Mouse (Mus musculus): Measurements from ENCODE around the gene Rnf130. TPM values are rescaled to one million over a fixed set of nuclear protein-coding genes. Genes with fewer than 3 reads are reported as not detected.

Gene Rnf130
- polyA plus RNA-seq, 1 experiment from 2014 or later: 59.1 TPM

DNA sequence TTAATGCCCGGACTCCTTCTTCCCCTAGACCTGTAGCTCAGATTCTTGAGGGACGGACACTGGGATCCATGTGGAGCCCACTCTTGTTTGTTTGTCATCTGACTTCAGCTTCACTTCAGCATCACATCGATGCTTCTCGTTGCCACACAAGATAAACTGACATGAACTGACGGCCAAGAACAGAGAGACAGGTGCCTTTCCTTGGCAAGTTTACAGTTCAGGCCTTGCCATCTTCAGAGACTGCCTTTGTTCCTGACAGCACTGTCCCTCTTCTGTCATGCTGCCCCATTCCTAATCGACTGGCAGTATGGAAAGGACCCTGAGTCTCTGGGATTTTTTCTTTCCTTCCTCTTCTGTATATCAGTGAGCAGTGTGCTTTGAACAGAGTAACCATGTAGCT, 33.9 kb downstream of the Rnf130 start:
- Histone ChIP-seq H3K27me3 (ENCODE audit: insufficient read depth, poor library complexity, severe bottlenecking) (no peaks in the 10 kb centered on the region), H3K4me1 (replicated peaks) (0 out of 2 replicates have a peak, but pooled peaks cover 3% of the 10 kb centered on the region), H3K27ac (no peak overlapping the region), H3K36me3 (peaks cover 26% of the 10 kb centered on the region), H3K4me3 (no peak overlapping the region), H3K9me3 (no peaks in the 10 kb centered on the region)
- DNase-seq (ENCODE audit: low spot score): no peak
- WGBS: 94% methylated on average over 6 of the region's 6 CpGs

DNA sequence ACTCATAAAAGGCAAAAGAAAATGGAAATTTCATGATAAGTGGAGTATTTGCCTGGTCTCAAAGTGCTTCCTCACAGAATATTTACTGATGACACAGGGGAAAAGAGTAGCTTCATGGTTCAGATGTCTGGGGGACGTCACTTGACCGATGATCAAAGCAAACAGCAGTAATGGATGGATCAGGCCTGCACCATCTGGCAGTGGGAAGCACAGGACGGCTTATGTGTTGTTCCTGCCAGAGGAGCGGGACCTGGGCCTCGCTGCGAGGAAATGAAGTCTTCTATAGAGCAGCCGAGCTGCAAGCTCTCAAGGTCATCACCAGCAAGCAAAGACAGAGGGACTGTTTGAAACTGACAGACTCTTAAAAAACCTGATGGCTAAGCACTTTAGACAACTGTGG, 37.0 kb downstream of the Rnf130 start:
- H3K27ac ChIP-seq: no peak overlapping the region
- no peaks in the 10 kb centered on the region for H3K9me3 ChIP-seq
- no peaks in the 10 kb centered on the region for H3K27me3 ChIP-seq (ENCODE audit: insufficient read depth, poor library complexity, severe bottlenecking)
- WGBS: 68% methylated on average over 7 of the region's 7 CpGs
- peak; percentile 18 for DNase-seq (ENCODE audit: low spot score)
- H3K36me3 ChIP-seq: peaks cover 21% of the 10 kb centered on the region
- no peak overlapping the region for H3K4me3 ChIP-seq
- 0 out of 2 replicates have a peak, but pooled peaks cover 3% of the 10 kb centered on the region for H3K4me1 ChIP-seq (replicated peaks)

DNA sequence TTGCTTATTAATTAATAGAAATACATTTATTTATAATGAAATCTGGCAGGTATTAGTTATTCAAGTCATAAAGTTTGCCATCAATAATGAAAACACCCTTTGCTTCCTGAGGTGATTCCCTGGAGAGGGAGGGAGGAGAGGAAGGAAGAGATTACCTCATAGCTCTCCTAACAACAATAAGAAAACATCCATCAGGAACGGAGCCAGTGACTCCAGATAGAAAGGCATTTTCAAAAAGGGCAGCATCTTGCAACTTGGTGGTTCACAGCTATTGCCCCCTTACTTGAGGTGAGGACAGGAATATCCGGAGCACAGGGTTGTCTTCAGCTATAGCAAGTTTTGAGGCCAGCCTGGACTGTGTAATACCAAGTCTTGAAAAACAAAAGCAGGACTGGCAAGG, 40.9 kb downstream of the Rnf130 start:
- Histone ChIP-seq H3K27me3 (ENCODE audit: insufficient read depth, poor library complexity, severe bottlenecking) (no peaks in the 10 kb centered on the region), H3K27ac (no peak overlapping the region), H3K4me3 (no peak overlapping the region), H3K9me3 (no peaks in the 10 kb centered on the region), H3K36me3 (peaks cover 21% of the 10 kb centered on the region; the same call in 1 of the 2 replicates), H3K4me1 (replicated peaks) (0 out of 2 replicates have a peak, but pooled peaks cover 3% of the 10 kb centered on the region)
- 82% methylated on average over 2 of the region's 2 CpGs for WGBS
- DNase-seq (ENCODE audit: low spot score): no peak

DNA sequence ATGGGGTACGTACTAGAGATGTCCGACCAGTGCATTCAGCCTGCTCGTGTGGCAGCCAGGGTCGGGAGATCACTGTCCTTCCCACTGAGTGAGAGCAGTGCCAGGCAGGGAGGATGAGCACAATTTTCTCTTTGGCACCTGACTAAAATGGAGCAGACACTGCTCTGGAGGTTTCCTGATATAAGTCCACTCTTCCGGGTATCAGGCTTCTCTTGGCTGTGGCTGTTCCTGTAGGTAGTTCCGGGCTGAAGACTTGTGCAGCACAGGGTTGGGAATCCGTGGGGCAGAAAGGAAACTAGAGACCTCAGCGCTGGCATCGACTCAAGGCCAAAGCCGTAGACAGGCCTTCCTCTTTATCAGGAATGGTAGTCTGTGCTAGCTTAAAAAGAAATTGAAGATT, 48.7 kb downstream of the Rnf130 start:
- peaks cover 16% of the 10 kb centered on the region for H3K36me3 ChIP-seq
- WGBS: 94% methylated on average over 10 of the region's 10 CpGs
- DNase-seq (ENCODE audit: low spot score): no peak
- no peak overlapping the region for H3K27ac ChIP-seq
- H3K4me3 ChIP-seq: no peak overlapping the region
- H3K27me3 ChIP-seq (ENCODE audit: insufficient read depth, poor library complexity, severe bottlenecking): no peaks in the 10 kb centered on the region
- no peaks in the 10 kb centered on the region for H3K4me1 ChIP-seq (replicated peaks)
- H3K9me3 ChIP-seq: no peaks in the 10 kb centered on the region

DNA sequence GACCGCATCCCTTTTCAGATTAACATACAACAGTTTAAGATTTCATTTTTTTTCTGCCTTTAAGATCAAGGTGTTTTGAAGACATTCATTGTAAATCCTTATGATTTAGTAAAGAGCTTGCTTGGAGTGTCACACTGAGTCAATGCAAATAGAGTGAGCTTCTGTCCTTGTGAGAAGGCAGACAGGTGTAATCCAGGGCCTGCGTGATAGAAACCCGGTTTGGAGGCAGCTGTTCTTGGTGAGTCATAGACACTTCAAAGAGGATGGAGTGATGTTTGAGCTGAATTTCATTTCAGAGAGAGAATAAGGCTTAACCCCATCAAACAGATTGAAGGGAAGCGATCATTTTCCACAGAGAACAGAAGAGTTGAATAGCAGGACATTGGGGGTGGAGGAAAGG, 51.6 kb downstream of the Rnf130 start:
- no peaks in the 10 kb centered on the region for H3K27me3 ChIP-seq (ENCODE audit: insufficient read depth, poor library complexity, severe bottlenecking)
- peaks cover 5% of the 10 kb centered on the region for H3K36me3 ChIP-seq
- 92% methylated on average over 4 of the region's 4 CpGs for WGBS
- H3K4me3 ChIP-seq: no peak overlapping the region
- no peaks in the 10 kb centered on the region for H3K4me1 ChIP-seq (replicated peaks)
- no peak overlapping the region for H3K27ac ChIP-seq
- no peaks in the 10 kb centered on the region for H3K9me3 ChIP-seq
- no peak for DNase-seq (ENCODE audit: low spot score)

DNA sequence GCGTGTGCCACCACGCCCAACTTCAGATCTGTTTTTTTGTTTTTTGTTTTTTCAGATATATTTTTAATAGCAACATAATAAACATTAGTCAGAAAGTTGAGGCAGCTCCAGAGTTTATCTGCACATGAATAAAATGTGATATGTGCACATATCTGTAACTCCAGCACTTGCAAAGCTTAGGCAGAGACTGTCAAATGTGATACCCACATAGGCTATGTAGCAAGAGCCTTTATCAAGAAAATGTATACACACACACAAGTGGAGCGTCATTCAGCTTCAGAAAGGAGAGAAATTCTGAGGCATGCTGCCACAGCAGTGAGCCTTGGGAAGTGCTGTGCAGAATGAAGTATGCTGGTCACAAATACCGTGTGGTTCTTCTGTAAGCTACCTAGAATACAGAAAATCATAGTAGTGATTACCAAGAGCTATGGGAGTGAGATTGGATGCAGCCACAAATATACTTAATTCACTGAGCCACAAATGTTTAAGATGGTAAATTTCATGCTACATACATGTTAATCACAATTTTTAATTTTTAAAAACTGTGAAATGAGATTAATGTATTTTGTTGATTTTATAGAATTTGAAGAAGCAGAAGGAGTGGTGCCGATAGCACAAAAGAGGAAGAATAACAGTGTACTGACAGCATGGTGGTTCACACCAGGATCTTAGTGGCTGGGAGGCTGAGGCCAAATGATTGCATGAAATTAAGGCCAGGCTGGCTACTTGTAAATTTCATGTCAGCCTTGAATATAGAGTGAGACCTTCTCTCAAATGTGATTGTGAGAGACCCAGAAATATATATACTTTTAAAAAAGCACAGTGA, 56.4 kb downstream of the Rnf130 start:
- Histone ChIP-seq H3K4me1 (replicated peaks) (no peaks in the 10 kb centered on the region), H3K36me3 (peaks cover 25% of the 10 kb centered on the region), H3K27me3 (ENCODE audit: insufficient read depth, poor library complexity, severe bottlenecking) (no peaks in the 10 kb centered on the region), H3K4me3 (no peak overlapping the region), H3K27ac (no peak overlapping the region), H3K9me3 (no peaks in the 10 kb centered on the region)
- no peak for DNase-seq (ENCODE audit: low spot score)
- 94% methylated on average over 5 of the region's 5 CpGs for WGBS

DNA sequence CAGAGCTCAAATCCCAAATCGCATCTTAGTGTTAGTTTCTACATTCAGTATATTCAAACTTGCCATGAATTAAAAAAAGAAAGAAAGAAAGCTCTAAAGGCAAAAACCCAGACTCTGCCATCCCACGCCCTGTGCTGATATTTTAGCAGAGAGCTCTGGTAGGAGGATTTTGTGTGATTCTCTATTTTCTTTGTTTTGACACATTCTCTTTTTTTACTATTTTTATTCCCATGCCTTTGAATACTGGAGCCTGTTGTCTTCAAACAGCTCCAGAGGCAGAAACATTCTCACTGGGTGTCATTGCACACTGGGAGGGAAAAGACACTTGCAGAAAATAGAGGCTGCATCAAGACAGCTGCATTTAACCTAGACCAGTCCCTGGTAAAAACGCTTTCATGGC, 61.1 kb downstream of the Rnf130 start:
- Histone ChIP-seq H3K27me3 (ENCODE audit: insufficient read depth, poor library complexity, severe bottlenecking) (no peaks in the 10 kb centered on the region), H3K4me3 (no peak overlapping the region), H3K4me1 (replicated peaks) (peaks cover 16% of the 10 kb centered on the region), H3K36me3 (peaks cover 67% of the 10 kb centered on the region), H3K27ac (no peak overlapping the region), H3K9me3 (no peaks in the 10 kb centered on the region)
- 95% methylated on average over 3 of the region's 3 CpGs for WGBS
- no peak for DNase-seq (ENCODE audit: low spot score)

DNA sequence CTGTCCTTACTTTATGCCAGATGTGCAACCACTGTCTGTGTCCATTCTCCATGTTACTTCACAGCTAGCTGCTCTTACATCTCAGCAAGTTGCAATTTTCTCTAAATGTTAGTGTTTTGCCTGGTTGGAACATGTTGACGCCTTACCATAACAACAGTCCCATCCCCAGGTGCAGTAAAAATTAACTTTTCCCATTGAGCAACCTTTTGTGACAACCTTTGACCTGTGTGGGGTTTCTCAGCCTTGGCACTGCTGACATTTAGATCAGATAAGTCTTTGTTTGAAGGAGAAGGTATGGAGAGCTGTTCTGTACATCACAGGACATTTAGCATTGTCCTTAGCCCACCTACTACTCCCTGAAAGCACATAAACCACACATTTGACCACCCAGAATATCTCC, 64.7 kb downstream of the Rnf130 start:
- Histone ChIP-seq H3K4me1 (replicated peaks) (peaks cover 25% of the 10 kb centered on the region), H3K4me3 (no peak overlapping the region), H3K36me3 (peaks cover 94% of the 10 kb centered on the region), H3K9me3 (no peaks in the 10 kb centered on the region), H3K27me3 (ENCODE audit: insufficient read depth, poor library complexity, severe bottlenecking) (no peaks in the 10 kb centered on the region), H3K27ac (peak overlapping the region; percentile 84; the same call in 1 of the 2 replicates)
- DNase-seq (ENCODE audit: low spot score): no peak
- WGBS: 79% methylated on average over 1 of the region's 1 CpGs

DNA sequence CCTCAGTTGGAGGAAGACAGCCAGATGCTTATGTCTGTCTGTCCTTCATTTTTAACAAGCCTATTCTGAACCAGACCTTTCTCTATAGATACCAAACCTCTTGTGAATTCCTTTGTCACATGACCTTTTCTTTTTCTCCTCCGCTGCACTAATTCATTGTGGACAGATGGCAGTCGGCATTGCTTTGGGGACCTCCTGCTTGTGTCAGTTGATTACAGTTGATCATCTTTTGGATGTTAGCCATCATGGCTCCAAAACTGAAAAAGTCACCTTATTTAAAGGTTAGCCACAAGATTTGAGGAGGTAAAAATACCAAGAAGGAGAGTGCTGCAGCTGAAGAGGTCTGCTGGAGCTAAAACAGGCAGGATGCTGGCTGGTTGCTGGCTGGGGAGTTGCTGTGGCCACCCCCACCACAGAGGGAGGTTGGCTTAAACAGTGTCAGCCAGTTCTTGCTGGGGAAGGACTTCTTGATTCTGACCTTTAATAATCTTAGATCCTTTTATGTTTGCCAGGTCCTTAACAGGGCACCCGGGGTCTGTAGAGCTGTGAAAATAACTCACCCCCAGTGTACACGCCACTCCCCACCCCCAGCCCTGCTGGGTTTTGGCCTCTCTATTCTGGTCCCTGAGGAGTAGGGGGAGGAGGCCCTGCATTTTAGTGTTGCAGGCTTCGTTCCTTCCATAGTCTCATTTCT, 66.0 kb downstream of the Rnf130 start:
- Histone ChIP-seq H3K27ac (peak overlapping the region; percentile 84), H3K9me3 (no peaks in the 10 kb centered on the region), H3K4me3 (no peak overlapping the region), H3K27me3 (ENCODE audit: insufficient read depth, poor library complexity, severe bottlenecking) (no peaks in the 10 kb centered on the region), H3K4me1 (replicated peaks) (peaks cover 25% of the 10 kb centered on the region), H3K36me3 (peaks cover 94% of the 10 kb centered on the region)
- DNase-seq (ENCODE audit: low spot score): no peak
- WGBS: 42% methylated on average over 5 of the region's 5 CpGs

DNA sequence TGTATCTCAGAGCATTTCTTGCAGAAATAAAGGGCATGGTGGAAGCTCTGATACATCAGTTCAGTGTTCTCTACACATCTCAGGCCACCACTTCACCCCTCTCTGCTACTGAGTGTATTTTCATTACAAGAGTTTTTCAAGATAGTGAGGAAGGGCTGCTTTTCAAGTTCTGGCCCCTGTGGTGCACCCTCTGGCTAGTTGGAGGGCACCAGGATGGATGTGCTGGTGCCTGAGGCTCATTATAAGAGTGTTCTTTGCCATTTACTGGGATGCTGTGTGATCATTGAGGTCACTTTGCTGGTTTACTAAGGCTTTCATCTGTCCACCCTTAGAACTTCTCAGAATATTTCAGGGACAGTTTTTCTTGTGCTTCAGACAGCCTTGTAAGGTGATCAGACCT, 66.5 kb downstream of the Rnf130 start:
- peaks cover 94% of the 10 kb centered on the region for H3K36me3 ChIP-seq
- H3K9me3 ChIP-seq: no peaks in the 10 kb centered on the region
- DNase-seq (ENCODE audit: low spot score): no peak
- H3K27ac ChIP-seq: peak overlapping the region; percentile 84
- H3K4me3 ChIP-seq: no peak overlapping the region
- peaks cover 25% of the 10 kb centered on the region for H3K4me1 ChIP-seq (replicated peaks)
- H3K27me3 ChIP-seq (ENCODE audit: insufficient read depth, poor library complexity, severe bottlenecking): no peaks in the 10 kb centered on the region

DNA sequence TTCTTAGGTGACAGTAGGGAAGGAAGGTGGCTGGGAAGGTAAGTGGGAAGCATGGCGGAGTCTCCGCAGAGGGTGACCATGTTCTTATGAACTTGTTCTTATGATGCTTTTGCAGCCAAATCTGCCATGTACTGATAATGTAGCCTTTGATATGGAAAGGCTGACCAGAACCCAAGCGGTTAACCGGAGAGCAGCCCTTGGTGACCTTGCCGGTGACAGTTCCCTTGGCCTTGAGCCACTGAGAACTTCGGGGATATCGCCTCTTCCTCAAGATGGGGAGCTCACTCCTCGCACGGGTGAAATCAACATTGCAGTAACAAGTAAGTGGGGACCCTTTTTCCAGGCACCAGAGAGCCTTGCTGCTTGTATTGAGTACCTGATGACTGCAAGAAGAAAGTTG, 70.5 kb downstream of the Rnf130 start:
- Histone ChIP-seq H3K27ac (no peak overlapping the region), H3K27me3 (ENCODE audit: insufficient read depth, poor library complexity, severe bottlenecking) (no peaks in the 10 kb centered on the region), H3K9me3 (no peaks in the 10 kb centered on the region), H3K36me3 (peaks cover 96% of the 10 kb centered on the region), H3K4me3 (no peak overlapping the region), H3K4me1 (replicated peaks) (peaks cover 15% of the 10 kb centered on the region)
- DNase-seq (ENCODE audit: low spot score): no peak
- 94% methylated on average over 9 of the region's 9 CpGs for WGBS

DNA sequence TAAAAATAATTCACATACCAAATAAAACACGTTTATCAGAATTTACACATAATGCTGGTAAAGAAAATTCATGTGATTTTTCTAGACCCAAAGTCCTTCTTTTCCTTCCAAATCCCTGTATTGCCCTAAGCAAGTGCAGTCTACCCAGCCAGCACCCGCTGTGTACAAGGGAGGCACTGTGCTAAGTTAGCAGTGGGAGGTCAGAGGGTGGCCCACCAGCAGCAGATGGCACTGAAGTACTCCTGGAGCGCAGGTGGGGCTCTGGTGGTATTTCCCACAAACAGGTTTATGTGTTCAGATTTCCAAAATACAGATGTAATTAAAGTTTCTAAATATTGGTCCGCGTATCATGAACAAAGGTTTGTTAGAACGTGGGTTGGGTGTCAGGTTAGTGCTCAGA, 71.9 kb downstream of the Rnf130 start:
- no peak overlapping the region for H3K27ac ChIP-seq
- peaks cover under 1% of the 10 kb centered on the region; the same call in 1 of the 2 replicates for H3K4me1 ChIP-seq (replicated peaks)
- H3K4me3 ChIP-seq: no peak overlapping the region
- peaks cover 91% of the 10 kb centered on the region for H3K36me3 ChIP-seq
- 93% methylated on average over 6 of the region's 6 CpGs for WGBS
- H3K9me3 ChIP-seq: no peaks in the 10 kb centered on the region
- DNase-seq (ENCODE audit: low spot score): no peak
- no peaks in the 10 kb centered on the region for H3K27me3 ChIP-seq (ENCODE audit: insufficient read depth, poor library complexity, severe bottlenecking)

DNA sequence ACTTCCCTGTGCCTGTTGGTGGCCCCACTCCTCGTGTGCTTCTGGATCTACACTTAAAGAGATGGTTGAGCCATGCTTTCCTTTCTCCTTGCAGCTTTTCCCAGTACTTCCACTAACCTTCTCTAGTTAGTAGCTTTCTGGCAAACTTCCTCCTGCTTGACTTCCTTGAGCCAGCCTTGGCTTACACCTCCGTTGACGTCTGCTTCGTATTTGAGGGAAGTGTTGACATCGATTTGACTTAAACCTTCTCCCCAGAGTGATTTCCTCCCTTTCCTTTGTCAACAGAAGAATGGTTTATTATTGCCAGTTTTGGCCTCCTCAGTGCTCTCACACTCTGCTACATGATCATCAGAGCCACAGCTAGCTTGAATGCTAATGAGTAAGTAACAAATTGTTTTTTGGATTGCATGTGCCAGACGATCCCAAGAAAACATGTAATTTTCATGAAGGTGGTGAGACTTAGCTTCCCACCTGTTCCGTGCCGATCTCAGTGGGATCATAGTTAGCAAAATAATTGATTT, 73.9 kb downstream of the Rnf130 start:
- Histone ChIP-seq H3K4me1 (replicated peaks) (0 out of 2 replicates have a peak, but pooled peaks cover 3% of the 10 kb centered on the region), H3K9me3 (no peaks in the 10 kb centered on the region), H3K4me3 (no peak overlapping the region), H3K27me3 (ENCODE audit: insufficient read depth, poor library complexity, severe bottlenecking) (no peaks in the 10 kb centered on the region), H3K27ac (no peak overlapping the region), H3K36me3 (peaks cover 84% of the 10 kb centered on the region)
- 87% methylated on average over 8 of the region's 8 CpGs for WGBS
- DNase-seq (ENCODE audit: low spot score): no peak

Data from hindbrain, embryonic 10.5 days (tissue).